Mouse (Mus musculus) frontal cortex, adult 2 months (tissue): Measurements from ENCODE around the gene Tmem80. TPM values are rescaled to one million over a fixed set of nuclear protein-coding genes. Genes with fewer than 3 reads are reported as not detected.

Experiments used
- DNase-seq, 2 experiments: peaks; one replicate each; pipeline ENCODE4 v3.0.0; 2022; ENCODE audit warnings: low spot score in 1 of 2; ENCODE audit errors: extremely low spot score in 1 of 2
- polyA plus RNA-seq: library from polyadenylated mRNA; depleted of rRNA; stranded (reverse); fragments of >200 nt; gene quantifications from 2 replicates; pipeline ENCODE4 v1.2.3, GENCODE M21; 2012

The Tmem80 gene
- polyA plus RNA-seq, 1 experiment, result 64.8 TPM

DNA sequence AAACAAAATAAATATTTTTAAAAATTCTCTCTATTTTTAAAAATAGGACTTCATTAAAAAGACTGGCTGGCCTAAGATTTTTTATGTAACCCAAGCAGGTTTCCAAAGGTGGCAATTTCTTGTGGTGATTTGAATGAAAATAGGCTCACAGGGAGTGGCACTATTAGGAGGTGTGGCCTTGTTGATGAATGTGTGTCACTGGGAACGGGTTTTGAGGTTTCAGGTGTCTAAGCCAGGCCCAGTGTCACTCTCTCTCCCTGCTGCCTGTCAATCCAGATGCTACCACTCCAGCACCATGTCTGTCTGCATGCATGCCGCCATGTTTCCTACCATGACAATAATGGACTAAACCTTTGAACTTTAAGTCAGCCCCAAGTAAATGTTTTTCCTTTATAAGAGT is 8.1 kb upstream of the Tmem80 start:
- DNase-seq, result no peak

GRCm38 (mm10) chr7:141324686-141325085 is 2.9 kb upstream of the Tmem80 start:
- no peak for DNase-seq

DNA sequence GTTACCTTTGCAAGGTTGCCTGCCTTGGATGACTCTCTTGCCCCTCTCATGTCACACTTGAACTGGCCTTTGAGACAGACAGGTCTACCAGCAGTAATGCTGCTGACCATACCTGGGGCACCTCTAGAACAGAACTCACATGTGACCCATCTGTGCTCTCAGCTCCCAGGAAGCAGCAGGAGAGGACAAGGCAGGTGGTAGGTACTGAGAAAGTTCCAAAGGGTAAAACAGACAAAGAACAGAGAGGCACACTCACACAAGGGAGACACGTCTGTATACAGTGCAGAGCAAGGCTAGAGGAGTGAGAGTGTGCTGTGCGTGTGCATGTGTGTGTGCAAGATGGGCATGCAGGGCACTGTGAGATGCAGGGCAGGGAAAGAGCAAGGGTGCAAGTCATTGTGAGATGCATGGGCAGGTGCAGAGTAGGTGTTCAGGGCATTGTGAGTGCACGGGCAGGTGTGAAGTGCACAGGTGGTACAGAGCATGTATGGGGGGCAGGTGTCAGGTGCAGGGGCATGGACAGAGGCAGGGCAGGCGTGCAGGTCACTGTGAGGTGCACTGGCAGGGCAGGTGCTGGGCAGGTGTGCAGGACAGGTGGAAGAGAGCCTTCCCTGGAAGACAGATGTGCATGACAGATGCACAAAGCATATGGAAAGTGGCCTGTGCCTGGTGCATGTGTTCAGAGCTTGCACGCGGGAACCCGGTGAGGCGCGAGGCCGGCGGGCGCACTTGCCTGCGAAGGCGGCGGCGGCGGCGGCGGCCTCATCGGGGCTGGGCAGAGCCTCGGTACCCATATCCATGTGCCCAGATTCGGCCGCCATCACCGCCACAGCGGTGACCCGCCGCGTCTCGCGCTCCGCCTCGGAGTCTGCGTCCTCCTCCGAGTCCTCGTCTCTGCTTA is 743 bp upstream of the Tmem80 start:
- DNase-seq, result peak in 1 of 2 experiments; percentile 19

DNA sequence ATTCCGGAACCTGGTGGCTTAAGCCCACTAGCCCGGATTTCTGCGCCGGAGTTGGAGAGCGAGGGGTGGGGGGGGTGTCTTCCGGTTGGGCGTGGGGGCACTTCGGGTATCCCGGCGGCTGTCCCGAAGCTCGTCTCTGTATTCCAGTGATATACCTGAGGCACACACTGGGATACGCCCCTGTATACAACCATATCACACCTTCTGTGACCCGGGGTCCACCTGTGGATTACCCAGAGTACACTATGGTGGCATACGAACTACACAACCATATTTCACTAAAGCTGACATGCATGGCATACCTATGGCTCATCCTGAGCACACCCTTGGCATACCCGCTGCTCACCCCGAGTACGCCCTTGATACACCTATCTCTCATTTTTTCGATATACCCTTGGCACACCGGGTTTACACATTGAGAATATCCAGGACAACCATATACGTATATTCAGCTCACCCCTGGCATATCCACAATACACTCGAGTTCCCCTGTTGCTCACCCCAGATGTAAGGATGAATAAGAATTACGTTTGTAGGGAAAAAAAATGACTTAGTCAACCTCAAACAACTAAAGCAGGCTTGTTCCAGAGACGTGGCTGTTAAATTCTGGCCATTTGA is 943 bp downstream of the Tmem80 start:
- no peak for DNase-seq

DNA sequence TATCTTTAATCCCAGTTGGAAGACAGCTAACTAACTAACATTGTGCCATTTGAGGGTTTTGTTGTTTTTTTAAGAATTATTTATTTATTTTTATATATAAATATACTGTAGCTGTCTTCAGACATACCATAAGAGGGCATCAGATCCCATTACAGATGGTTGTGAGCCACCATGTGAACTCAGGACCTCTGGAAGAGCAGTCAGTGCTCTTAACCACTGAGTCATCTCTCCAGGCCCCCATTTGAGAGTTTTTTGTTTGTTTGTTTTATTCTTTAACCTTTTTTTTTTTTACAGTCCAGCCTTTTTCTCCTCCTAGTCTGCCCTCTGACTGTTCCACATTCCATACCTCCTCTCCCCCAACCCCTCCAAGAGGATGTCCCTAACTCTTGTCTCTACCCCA is 3.2 kb downstream of the Tmem80 start:
- no peak for DNase-seq

DNA sequence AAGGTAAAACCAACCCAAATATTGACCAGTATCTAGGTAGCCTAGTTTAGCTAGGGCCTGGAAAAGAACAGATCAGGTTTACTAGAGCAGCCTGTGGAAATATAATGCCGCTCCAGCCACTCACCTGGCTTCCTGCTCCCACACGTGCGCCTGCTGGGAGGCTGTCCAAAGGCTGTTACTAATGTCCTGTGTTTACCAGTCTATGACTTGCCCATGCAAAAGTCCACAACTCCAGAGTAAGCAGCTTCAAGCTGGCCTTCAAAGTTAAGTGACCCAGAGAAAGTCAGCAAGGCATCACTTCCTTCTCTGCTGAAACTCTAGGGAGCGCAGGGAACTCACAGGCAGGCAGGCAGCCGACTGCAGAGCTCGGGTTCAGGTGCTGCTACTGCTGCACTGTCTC is 4.5 kb downstream of the Tmem80 start:
- DNase-seq, result no peak

GRCm38 (mm10) chr7:141335044-141335579 is 7.6 kb downstream of the Tmem80 start:
- DNase-seq, result no peak

DNA sequence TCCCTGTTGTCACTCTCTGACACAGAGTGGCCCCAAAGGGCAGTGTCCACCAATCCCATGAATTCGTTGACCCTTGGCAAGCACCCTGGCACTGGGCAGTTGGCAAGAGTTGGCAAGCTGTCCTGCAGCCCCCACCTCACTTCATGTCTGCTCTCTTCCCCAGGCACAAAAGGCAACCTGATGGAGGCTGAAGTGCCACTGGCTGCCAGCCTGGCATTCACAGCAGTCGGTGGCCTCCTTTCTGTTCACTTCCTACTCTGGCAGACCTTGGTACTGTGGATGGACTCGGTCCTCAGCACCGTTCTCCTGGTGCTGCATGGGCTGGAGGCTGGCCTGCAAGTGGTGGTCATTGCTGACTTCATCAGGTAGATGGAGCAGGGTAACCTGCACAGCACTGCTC is 8.1 kb downstream of the Tmem80 start:
- peak in 1 of 2 experiments; percentile 30 for DNase-seq

DNA sequence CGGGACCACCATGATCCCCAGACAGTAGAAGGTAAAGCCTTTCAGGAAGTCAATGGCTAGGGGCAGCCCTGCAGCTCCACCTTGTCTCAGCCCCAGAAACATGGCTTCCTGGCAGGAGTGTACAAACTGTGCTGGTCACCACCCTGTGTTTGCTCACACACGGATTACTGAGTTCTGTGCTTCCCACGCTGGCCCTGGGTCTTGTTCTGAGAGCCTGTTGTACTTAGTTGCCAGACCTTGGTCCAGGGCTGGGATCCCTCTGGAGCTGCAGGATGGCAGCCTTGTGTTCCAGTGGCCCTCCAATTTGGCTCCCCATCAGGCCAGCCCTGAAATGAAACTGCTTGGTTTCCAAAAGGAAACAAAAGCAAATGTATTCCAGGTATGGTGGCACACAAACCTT is 8.8 kb downstream of the Tmem80 start:
- DNase-seq, result no peak

DNA sequence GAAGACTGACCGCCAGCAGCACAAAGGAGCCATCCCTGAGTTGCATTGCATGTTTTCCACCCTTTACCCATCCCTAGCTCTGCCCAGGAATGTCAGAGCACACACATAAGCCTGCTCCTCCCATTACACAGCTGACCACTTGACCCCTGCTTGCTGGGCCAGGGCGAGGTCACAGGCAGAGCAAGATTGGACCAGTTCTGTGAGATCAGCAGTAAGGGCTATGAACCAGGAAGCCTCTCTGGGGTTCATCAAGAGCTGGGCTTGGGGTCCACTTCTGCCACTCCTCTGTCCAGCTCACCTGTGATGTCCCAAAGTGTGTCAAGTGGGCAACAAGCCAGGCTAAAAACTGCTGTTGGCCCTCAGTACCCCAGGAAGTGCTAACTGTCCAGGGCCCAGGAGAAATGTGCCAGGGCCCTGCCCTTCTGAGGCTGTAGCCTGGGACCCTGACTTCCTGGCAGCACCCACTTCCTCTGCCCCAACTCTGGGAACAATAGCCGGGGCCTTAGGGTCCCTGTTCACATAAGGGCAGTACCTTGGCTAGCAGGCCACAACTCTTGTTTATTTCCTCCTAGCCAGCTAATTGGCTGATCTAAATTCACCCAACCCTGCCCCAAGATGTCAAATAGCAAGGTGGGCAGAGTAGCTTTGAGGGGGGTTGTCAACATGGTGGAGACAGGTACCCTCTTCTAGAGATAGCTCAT is 10.3 kb downstream of the Tmem80 start:
- DNase-seq, result no peak

DNA sequence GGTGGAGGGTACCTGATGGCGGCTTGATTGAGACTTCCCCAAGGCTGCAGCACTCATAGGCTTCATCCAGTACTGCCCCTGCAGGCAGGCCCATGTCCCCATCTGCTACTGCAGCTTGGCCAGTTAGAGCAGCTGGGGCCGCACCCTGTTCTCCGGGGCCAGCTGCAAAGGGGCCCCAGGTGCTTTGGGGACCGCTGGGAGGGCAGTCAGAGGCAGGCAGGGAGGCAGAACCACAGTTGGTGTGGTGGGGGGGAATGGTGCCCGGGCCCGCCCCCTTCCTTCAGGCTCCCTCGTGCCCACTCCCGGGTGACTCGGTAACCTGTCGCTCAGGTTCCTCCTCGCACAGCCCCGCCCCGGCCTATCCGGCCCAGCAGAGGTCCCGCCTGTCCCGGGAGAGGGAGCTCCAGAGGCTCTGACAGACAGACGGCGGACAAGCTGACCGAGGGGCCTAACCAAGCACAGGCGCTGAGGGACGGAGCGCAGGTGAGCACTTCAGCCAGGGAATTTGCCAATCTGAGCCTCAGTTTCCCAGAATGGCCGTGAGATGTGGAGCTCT is 11.1 kb downstream of the Tmem80 start, which contains the start of gene Eps8l2:
TSS of gene Eps8l2 (plus strand) at position 305 of the 556 bp plus-strand sequence.
- DNase-seq, result no peak

- no peak for DNase-seq
These were observed 11.8 kb downstream of the Tmem80 start for GRCm38 (mm10) chr7:141339215-141339920.

GRCm38 (mm10) chr7:141340023-141340422 is 12.5 kb downstream of the Tmem80 start:
- no peak for DNase-seq

DNA sequence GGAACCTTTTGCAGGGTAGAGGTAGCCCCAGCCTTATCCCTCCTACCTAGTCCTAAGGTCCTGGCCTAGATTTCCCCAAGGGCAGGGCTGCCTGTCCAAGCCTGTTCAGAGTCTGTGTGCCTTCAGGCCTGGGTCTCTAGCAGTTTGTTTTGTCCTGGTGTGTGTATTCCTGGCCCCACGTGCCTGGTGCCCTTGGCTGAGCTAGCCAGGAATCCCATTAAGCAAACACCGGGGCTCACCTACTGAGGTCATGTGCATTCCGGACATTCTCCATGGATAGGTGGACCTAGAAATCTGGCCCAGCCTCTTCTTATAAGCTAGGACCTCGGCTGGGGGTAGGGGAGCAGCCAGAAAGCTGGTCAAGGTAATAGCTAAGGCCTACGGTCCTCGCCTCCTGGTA is 12.9 kb downstream of the Tmem80 start:
- DNase-seq, result no peak

- DNase-seq, result no peak
These were observed 14.2 kb downstream of the Tmem80 start for GRCm38 (mm10) chr7:141341689-141342226.

- no peak for DNase-seq
These were observed 15.7 kb downstream of the Tmem80 start for GRCm38 (mm10) chr7:141343230-141343629.

DNA sequence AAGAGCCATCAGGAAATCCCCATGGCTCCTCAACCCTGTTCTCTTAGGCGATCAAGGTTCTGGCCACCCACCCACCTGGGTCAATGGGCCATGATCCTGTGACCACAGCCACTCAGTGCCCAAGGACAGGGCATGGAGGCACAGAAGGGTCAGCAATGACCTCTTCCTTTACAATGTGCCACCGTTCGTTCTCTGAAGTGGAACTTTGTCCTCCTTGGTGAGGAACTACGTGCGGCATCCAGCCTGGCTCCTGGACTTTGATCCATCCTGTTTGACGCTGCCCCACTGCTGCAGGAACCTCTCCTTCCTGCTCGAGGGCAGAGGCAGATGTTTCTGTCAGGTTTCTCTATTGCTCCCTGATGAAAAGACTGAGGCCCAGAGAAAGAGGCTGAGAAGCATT is 16.2 kb downstream of the Tmem80 start:
- no peak for DNase-seq

DNA sequence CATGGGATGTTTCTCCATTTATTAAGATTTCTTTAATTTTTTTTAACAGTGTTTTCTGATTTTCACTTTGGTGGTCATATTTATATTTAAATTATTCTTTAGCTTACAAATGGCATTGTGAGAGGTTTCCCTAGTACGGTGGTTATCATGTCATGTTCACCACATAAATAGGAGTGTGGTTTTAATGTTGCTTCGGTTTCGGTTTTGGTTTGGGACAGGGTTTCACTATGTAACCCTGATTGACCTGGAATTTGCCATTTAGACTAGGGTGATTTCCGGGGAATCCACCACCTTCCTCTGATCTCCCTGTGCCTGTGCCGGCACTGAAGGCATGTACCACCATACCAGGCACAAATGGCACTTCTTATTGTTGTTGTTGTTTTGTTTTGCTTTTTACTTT is 17.2 kb downstream of the Tmem80 start:
- DNase-seq, result no peak

DNA sequence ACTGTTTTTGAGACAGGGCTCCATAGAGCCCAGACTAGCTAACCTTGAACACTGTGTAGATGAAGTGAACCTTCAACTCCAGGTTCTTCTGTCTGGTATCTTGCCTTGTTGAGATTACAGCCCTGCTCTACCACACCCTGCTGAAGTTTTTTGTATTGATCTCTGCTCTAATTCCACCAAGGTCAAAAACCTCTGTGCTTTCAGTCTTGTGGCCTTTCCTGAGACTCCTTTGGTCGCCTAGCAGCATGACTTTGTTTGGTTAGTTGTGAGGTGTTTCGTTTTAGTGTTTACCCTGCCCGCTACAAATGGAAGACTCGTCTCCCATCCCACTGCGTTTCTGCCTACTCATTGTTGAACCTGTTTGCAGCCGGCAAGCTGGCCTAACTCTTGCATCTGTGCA is 23.5 kb downstream of the Tmem80 start:
- no peak for DNase-seq

DNA sequence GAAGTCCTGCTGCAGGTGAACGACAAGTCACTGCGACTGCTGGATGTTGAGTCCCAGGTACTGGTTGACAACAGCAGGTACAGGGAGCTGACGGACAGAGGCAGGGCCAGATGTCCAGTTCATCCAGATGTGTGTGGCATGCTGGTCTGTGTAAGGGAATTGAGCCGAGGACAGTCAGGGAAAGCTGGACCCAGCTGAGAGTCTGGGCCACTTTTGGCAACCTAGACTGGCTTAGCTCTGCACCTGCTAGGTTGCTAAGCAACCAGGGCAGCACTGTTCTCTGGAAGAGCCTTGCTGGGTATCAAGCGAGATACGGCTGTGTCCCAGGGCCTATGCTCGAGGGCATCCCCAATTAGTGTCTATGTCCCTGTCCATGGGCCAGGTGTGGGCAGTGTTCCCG is 27.5 kb downstream of the Tmem80 start:
- DNase-seq, result no peak
